In the genomic region with DNA sequence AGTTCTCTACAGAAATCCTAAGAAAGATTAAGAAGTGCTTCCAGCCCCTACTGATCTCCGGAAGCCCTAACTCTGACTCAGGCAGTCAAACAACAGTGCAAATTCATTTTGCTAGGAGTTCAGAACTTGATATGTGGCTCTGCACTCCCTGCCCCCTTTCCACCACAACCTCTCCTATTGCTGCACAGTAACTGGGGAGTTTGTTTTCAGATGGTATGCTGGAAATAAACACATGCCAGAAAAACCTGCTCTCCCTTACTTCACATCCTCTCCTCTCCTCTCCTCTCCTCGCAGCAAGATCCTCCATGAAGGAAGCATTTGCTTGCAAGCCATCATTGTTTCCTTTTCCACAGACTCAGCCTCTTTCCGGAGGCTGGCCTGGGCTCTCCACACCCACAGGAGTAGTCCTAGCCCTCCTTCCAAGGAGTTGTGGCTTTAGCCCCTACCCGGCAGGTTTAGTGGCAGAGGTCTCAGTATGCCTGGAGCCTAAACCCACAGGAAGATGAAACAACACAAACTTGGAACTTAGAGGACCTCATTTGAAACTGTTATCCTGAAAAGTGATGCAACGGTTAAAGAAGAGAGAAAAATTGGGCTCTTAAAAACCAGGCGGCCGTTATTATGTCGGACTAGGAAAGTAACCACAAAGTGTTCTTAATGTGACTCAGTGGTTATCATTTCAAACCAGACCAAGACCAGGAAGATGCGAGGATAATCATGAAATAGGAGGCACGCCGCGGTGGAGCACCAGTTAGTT, we compare ENCODE assay signal across 9 mouse cellular contexts. TPM values are rescaled to one million over a fixed set of nuclear protein-coding genes. Genes with fewer than 3 reads are reported as not detected.
DNase-seq lines count a peak whose midpoint lies in the region; ATAC-seq lines count a peak whose summit lies in the region.
"Had no signal": no experiment of that assay in that cellular context is flagged by ENCODE, and none has a peak within 500 bp of the region (broad histone marks: within the 10 kb centered on the region; RNA-seq: fewer than 3 reads in every experiment).

No protein-coding gene starts in this region.

- H3K4me3 ChIP-seq in limb, embryonic 13.5 days, result peak overlapping the region; percentile 16; the same call in 1 of the 2 replicates

- H3K9me3 ChIP-seq in limb, embryonic 13.5 days, result no peaks in the 10 kb centered on the region

- peak; percentile 57; the same call in 1 of the 2 replicates for ATAC-seq in limb, embryonic 13.5 days (ENCODE audit: low FRiP score, low read depth)

- peaks cover 32% of the 10 kb centered on the region for H3K4me1 ChIP-seq in limb, embryonic 13.5 days

- H3K27me3 ChIP-seq in limb, embryonic 13.5 days, result no peaks in the 10 kb centered on the region

- H3K36me3 ChIP-seq in limb, embryonic 13.5 days, result no peaks in the 10 kb centered on the region

- H3K9ac ChIP-seq in limb, embryonic 13.5 days, result peak overlapping the region; percentile 4; the same call in 1 of the 2 replicates

- H3K27ac ChIP-seq in limb, embryonic 13.5 days, result peak overlapping the region; percentile 96
- H3K27ac ChIP-seq: macrophage had no signal

- peak overlapping the region; percentile 53 for H3K4me2 ChIP-seq in limb, embryonic 13.5 days (replicated peaks)

- DNase-seq in 3134 (ENCODE audit: extremely low read depth, insufficient read length, low spot score) (peak; percentile 73), MEL-GATA-1-ER (ENCODE audit: extremely low read depth, low read depth) (peak; percentile 72)
- peak; percentile 22 to 38 for DNase-seq in heart, adult 9 months (ENCODE audit: low spot score in 2 of 2)
- no peak for DNase-seq in layer of hippocampus, adult 8-10 months (ENCODE audit: low spot score in 2 of 2)
- no peak for DNase-seq in right cerebral cortex, postnatal 10 days (ENCODE audit: low spot score in 2 of 2)
- DNase-seq in cerebellum, adult 11 months, result no peak
- no peak for DNase-seq in layer of hippocampus, adult 9-10 months (ENCODE audit: low spot score)

- WGBS in limb, embryonic 13.5 days, result 14% methylated on average over 12 of the region's 12 CpGs

RNA-seq across cellular contexts. Expression of a gene that starts 47.7 kb away (rescaled TPM):
- polyA plus RNA-seq in limb, embryonic 13.5 days (2015; fragmentation: Nextera tagmentation; extraction: Ambion mirVana), result 809 and 883 TPM in 2 replicates
- total RNA-seq in layer of hippocampus, adult 8-10 months (2022), result 10 to 100 TPM; 10.6 to 13.6 (median 12.7) TPM

Comparison
In these comparisons a context has a peak if more than half of its experiments do, and no peak if none do; other contexts are left out.
1. DNase-seq: peak in 3134 (single experiment), MEL-GATA-1-ER (single experiment) and heart, adult 9 months (2 of 2); none in layer of hippocampus, adult 8-10 months (0 of 2), right cerebral cortex, postnatal 10 days (0 of 2), cerebellum, adult 11 months (single experiment) and layer of hippocampus, adult 9-10 months (single experiment).